Mouse (Mus musculus) spleen, adult 2 months (tissue): ENCODE data around the gene Sgo2a.

Experiments used
- CTCF ChIP-seq: fragments of 200-500 bp; IDR thresholded peaks from 2 replicates; pipeline ENCODE4 v1.5.1; 2011; ENCODE audit warnings: mild to moderate bottlenecking, inconsistent platforms; ENCODE audit not compliant: insufficient read depth, insufficient read length, insufficient replicate concordance; ENCODE audit errors: extremely low read depth
- POLR2A ChIP-seq: fragments of 200-500 bp; IDR thresholded peaks from 2 replicates; pipeline ENCODE4 v1.6.1; 2011; ENCODE audit warnings: low read depth, low read length, inconsistent platforms

DNA sequence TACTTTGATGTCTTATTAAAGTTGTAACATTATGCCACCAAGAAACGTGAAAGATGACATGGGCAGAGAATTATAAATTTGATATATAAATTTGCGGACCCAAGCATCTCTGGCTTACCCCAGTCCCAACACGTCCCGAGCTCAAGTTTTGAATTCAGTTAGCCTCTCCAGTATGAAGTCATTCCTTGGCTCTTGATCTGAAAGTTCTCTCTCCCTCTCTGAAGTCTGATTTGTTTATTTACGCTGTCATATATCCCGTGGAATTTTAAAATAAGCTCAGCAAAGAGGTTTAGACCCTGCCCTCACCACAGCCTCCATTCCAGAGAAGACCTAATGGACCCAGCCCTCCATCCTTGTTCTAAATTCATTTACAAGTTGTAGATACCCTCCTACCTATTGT lies 73.4 kb downstream of the Sgo2a start:
- no peak for TF ChIP-seq CTCF
- TF ChIP-seq POLR2A = no peak
